8 mouse cellular contexts compared by ENCODE assay signal in genomic region chr7:16399820-16400688, GRCm38 (mm10). TPM values are rescaled to one million over a fixed set of nuclear protein-coding genes. Genes with fewer than 3 reads are reported as not detected.
DNase-seq lines count a peak whose midpoint lies in the region; ATAC-seq and TF ChIP-seq lines count a peak whose summit lies in the region.

No protein-coding gene starts in this region.

- no peaks in the 10 kb centered on the region for H3K27me3 ChIP-seq in kidney, embryonic 14.5 days (ENCODE audit: control insufficient read depth, insufficient read depth, low read length)

- H3K4me2 ChIP-seq in kidney, embryonic 14.5 days (replicated peaks; ENCODE audit: low read depth, low read length), result peak overlapping the region; percentile 65

- TF ChIP-seq CTCF in bone marrow macrophage, adult 2 months (IDR thresholded peaks at IDR 0.05; ENCODE audit: low read depth, low read length), result no peak
- TF ChIP-seq CTCF in embryonic fibroblast, embryonic 13.5 days (IDR thresholded peaks at IDR 0.05; ENCODE audit: borderline replicate concordance, insufficient read depth, low read length), result no peak

- peak; percentile 93 for ATAC-seq in kidney, embryonic 14.5 days (ENCODE audit: low FRiP score, low TSS enrichment)
- ATAC-seq in monocyte, adult 5-6 weeks (replicated peaks; ENCODE audit: insufficient number of reproducible peaks, low FRiP score, low TSS enrichment, poor library complexity, severe bottlenecking), result peak; percentile 79

- H3K9ac ChIP-seq in kidney, embryonic 14.5 days (ENCODE audit: low read depth, low read length), result peak overlapping the region; percentile 100

- TF ChIP-seq POLR2A in bone marrow macrophage, adult 2 months (IDR thresholded peaks at IDR 0.05; ENCODE audit: borderline replicate concordance, low read depth, low read length), result no peak; the same call in 1 of the 2 replicates
- peak; percentile 62 for TF ChIP-seq POLR2A in embryonic fibroblast, embryonic 13.5 days (IDR thresholded peaks at IDR 0.05; ENCODE audit: low read depth, low read length)

- H3K9me3 ChIP-seq in kidney, embryonic 14.5 days (ENCODE audit: control insufficient read depth, low read length), result no peaks in the 10 kb centered on the region

- H3K4me1 ChIP-seq in bone marrow macrophage, adult 2 months (ENCODE audit: control insufficient read depth, insufficient read depth, low read length), result peaks cover 24% of the 10 kb centered on the region
- peaks cover 12% of the 10 kb centered on the region for H3K4me1 ChIP-seq in embryonic fibroblast, embryonic 13.5 days (ENCODE audit: control insufficient read depth, insufficient read depth, low read length)
- peaks cover 16% of the 10 kb centered on the region; the same call in 1 of the 2 replicates for H3K4me1 ChIP-seq in kidney, embryonic 14.5 days (ENCODE audit: control insufficient read depth, insufficient read depth, low read length)

- under 1% methylated on average over 76 of the region's 77 CpGs for WGBS in kidney, embryonic 14.5 days

- no peaks in the 10 kb centered on the region for H3K36me3 ChIP-seq in kidney, embryonic 14.5 days (ENCODE audit: control insufficient read depth, insufficient read depth, low read length)

- H3K27ac ChIP-seq in bone marrow macrophage, adult 2 months (ENCODE audit: insufficient read depth, low read depth, low read length), result peak overlapping the region; percentile 98
- peak overlapping the region; percentile 100 for H3K27ac ChIP-seq in embryonic fibroblast, embryonic 13.5 days (ENCODE audit: insufficient read depth, low read length)
- peak overlapping the region; percentile 100 for H3K27ac ChIP-seq in kidney, embryonic 14.5 days (ENCODE audit: low read depth, low read length)

- DNase-seq in A20 (ENCODE audit: low read depth, low spot score) (peak; percentile 98), liver (peak; percentile 97)
- peak; percentile 98 for DNase-seq in heart, adult 9 months (ENCODE audit: low spot score in 2 of 2)
- peak; percentile 97 for DNase-seq in spleen, postnatal 4 days (ENCODE audit: low spot score in 2 of 2)

- H3K4me3 ChIP-seq in bone marrow macrophage, adult 2 months (ENCODE audit: insufficient read depth, low read length), result peak overlapping the region; percentile 77
- peak overlapping the region; percentile 75 for H3K4me3 ChIP-seq in embryonic fibroblast, embryonic 13.5 days (ENCODE audit: insufficient read depth, low read length)
- H3K4me3 ChIP-seq in kidney, embryonic 14.5 days (ENCODE audit: low read length), result peak overlapping the region; percentile 96

RNA-seq across cellular contexts. Expression of gene Zc3h4, which starts 0.7 kb away (rescaled TPM):
- 30.4 and 31.9 TPM in 2 replicates for polyA plus RNA-seq in bone marrow macrophage, adult 2 months (2012; ENCODE audit: insufficient read depth, insufficient read length, missing spikeins)
- 27.0 and 29.4 TPM in 2 replicates for polyA plus RNA-seq in embryonic fibroblast, embryonic 13.5 days (2011; ENCODE audit: insufficient read length, low read depth, missing spikeins)
- 16.7 and 23.6 TPM in 2 replicates for polyA plus RNA-seq in kidney, embryonic 14.5 days (2014; fragmentation: Nextera tagmentation; extraction: Ambion mirVana)
- 20.4 to 63.1 TPM (median 27.4 TPM) in 3 replicates for total RNA-seq in monocyte, adult 5-6 weeks (2017)

RNA-seq across cellular contexts. Expression of gene Sae1, which starts 12.4 kb away (rescaled TPM):
- 57.2 and 59.3 TPM in 2 replicates for polyA plus RNA-seq in bone marrow macrophage, adult 2 months (2012; ENCODE audit: insufficient read depth, insufficient read length, missing spikeins)
- 125 and 133 TPM in 2 replicates for polyA plus RNA-seq in embryonic fibroblast, embryonic 13.5 days (2011; ENCODE audit: insufficient read length, low read depth, missing spikeins)
- polyA plus RNA-seq in kidney, embryonic 14.5 days (2014; fragmentation: Nextera tagmentation; extraction: Ambion mirVana), result 241 and 323 TPM in 2 replicates
- total RNA-seq in monocyte, adult 5-6 weeks (2017), result 108 to 150 TPM (median 134 TPM) in 3 replicates

RNA-seq across cellular contexts. Expression of gene Tmem160, which starts 52.5 kb away (rescaled TPM):
- 43.4 and 51.6 TPM in 2 replicates for polyA plus RNA-seq in bone marrow macrophage, adult 2 months (2012; ENCODE audit: insufficient read depth, insufficient read length, missing spikeins)
- 19.0 and 27.7 TPM in 2 replicates for polyA plus RNA-seq in embryonic fibroblast, embryonic 13.5 days (2011; ENCODE audit: insufficient read length, low read depth, missing spikeins)
- polyA plus RNA-seq in kidney, embryonic 14.5 days (2014; fragmentation: Nextera tagmentation; extraction: Ambion mirVana), result 56.0 TPM in 2 replicates
- 16.1 to 32.9 TPM (median 21.0 TPM) in 3 replicates for total RNA-seq in monocyte, adult 5-6 weeks (2017)

Comparison
In these comparisons a context has a peak if more than half of its experiments do, and no peak if none do; other contexts are left out.
1. Peak in every context shown above with its lines: DNase-seq, ATAC-seq, H3K4me3 ChIP-seq and H3K27ac ChIP-seq.